Mouse (Mus musculus) lung, postnatal 0 days (tissue): Measurements from ENCODE around the gene Ap4b1. TPM values are rescaled to one million over a fixed set of nuclear protein-coding genes. Genes with fewer than 3 reads are reported as not detected.
"Not testable (repeated sequence)": the region's sequence is repeated elsewhere in the genome, so short reads cannot be mapped to it uniquely, and the experiment has no call there.

Experiments used
- ATAC-seq: fragments of 200-750 bp; cut with Nextera tagmentation; 2 replicates; pipeline ENCODE4 v1.8.0; 2017; ENCODE audit warnings: moderate library complexity
- DNase-seq: peaks from one replicate; pipeline ENCODE4 v3.0.0-alpha.2; 2016; ENCODE audit warnings: low spot score
- H3K27ac ChIP-seq: fragments of 300-500 bp; sonication (generic); 2 replicates; pipeline ENCODE4 v1.5.1; 2014; ENCODE audit warnings: antibody characterized with exemption, mild to moderate bottlenecking, low read length, mixed read lengths
- H3K27me3 ChIP-seq: fragments of 300-500 bp; sonication (generic); replicated peaks from 2 replicates; pipeline ENCODE4 v1.6.1; 2014; ENCODE audit warnings: low read length, mixed read lengths; ENCODE audit not compliant: insufficient read depth
- H3K36me3 ChIP-seq: fragments of 300-500 bp; sonication (generic); 2 replicates; pipeline ENCODE4 v1.6.1; 2014; ENCODE audit warnings: low read length, mixed read lengths; ENCODE audit not compliant: insufficient read depth
- H3K4me1 ChIP-seq: fragments of 300-500 bp; sonication (generic); 2 replicates; pipeline ENCODE4 v1.6.1; 2014; ENCODE audit warnings: antibody characterized with exemption, low read depth, low read length, mixed read lengths; ENCODE audit not compliant: insufficient read depth
- H3K4me2 ChIP-seq: fragments of 300-500 bp; sonication (generic); replicated peaks from 2 replicates; pipeline ENCODE4 v1.6.1; 2014; ENCODE audit warnings: low read depth, mild to moderate bottlenecking, low read length, moderate library complexity, mixed read lengths
- H3K4me3 ChIP-seq: fragments of 300-500 bp; sonication (generic); 2 replicates; pipeline ENCODE4 v1.5.1; 2014; ENCODE audit warnings: low read depth, low read length
- H3K9ac ChIP-seq: fragments of 300-500 bp; sonication (generic); replicated peaks from 2 replicates; pipeline ENCODE4 v1.6.1; 2014; ENCODE audit warnings: low read depth, mild to moderate bottlenecking
- H3K9me3 ChIP-seq: fragments of 300-500 bp; sonication (generic); 2 replicates; pipeline ENCODE4 v1.6.1; 2016; ENCODE audit warnings: low read length, mixed read lengths
- CTCF ChIP-seq: IDR thresholded peaks from 2 replicates; pipeline ENCODE4 v1.5.1; 2016; ENCODE audit warnings: antibody characterized with exemption, mild to moderate bottlenecking
- EP300 ChIP-seq: IDR thresholded peaks from 2 replicates; pipeline ENCODE4 v1.6.1; 2016; ENCODE audit warnings: antibody characterized with exemption, mild to moderate bottlenecking, control low read depth
- WGBS: fragments of 180-500 bp; shearing (Covaris S2); extraction: QIAGEN DNeasy Blood & Tissue Kit; methylation state at CpG from one replicate; pipeline ENCODE4 v1.1.7; 2014; 5-methylcytosine and 5-hydroxymethylcytosine counted together
- polyA plus RNA-seq: library from polyadenylated mRNA; unstranded; fragments of >200 nt; fragmentation: Nextera tagmentation; extraction: Ambion mirVana; gene quantifications from 2 replicates; pipeline ENCODE4 v1.2.1, GENCODE M21; 2015

Ap4b1 gene
- polyA plus RNA-seq, 1 experiment from 2014 or later, result 16.3 TPM

- no peak for TF ChIP-seq CTCF
- no peak for TF ChIP-seq EP300
- no peak overlapping the region for H3K27ac ChIP-seq
- WGBS, result 91% methylated on average over 2 of the region's 2 CpGs
Observed at GRCm38 (mm10) chr3:103834001-103834400, 24.7 kb downstream of the Ap4b1 start.

GRCm38 (mm10) chr3:103835272-103835950, 26.1 kb downstream of the Ap4b1 start:
- no peaks in the 10 kb centered on the region for H3K4me1 ChIP-seq
- ATAC-seq (no peak), DNase-seq (no peak)
- H3K4me2 ChIP-seq, result no peak overlapping the region
- H3K4me3 ChIP-seq, result no peak overlapping the region
- no peak for TF ChIP-seq EP300
- TF ChIP-seq CTCF, result no peak
- H3K27me3 ChIP-seq, result no peaks in the 10 kb centered on the region
- no peaks in the 10 kb centered on the region for H3K9me3 ChIP-seq
- no peak overlapping the region for H3K27ac ChIP-seq
- H3K36me3 ChIP-seq, result no peaks in the 10 kb centered on the region
- H3K9ac ChIP-seq, result no peak overlapping the region
- 74% methylated on average over 6 of the region's 6 CpGs for WGBS

More at GRCm38 (mm10) chr3:103834001-103834400, 24.7 kb downstream of the Ap4b1 start:
- H3K4me1 ChIP-seq, result no peaks in the 10 kb centered on the region
- H3K36me3 ChIP-seq, result no peaks in the 10 kb centered on the region
- ATAC-seq (no peak), DNase-seq (no peak)
- no peak overlapping the region for H3K4me2 ChIP-seq
- H3K27me3 ChIP-seq, result no peaks in the 10 kb centered on the region
- no peaks in the 10 kb centered on the region for H3K9me3 ChIP-seq
- H3K4me3 ChIP-seq, result no peak overlapping the region
- H3K9ac ChIP-seq, result no peak overlapping the region

- H3K9me3 ChIP-seq, result no peaks in the 10 kb centered on the region
- H3K9ac ChIP-seq, result no peak overlapping the region
- ATAC-seq (no peak), DNase-seq (no peak)
- no peaks in the 10 kb centered on the region for H3K36me3 ChIP-seq
- no peak overlapping the region for H3K4me3 ChIP-seq
- no peaks in the 10 kb centered on the region for H3K4me1 ChIP-seq
- 68% methylated on average over 10 of the region's 10 CpGs for WGBS
- TF ChIP-seq EP300 (no peak), CTCF (no peak)
- no peaks in the 10 kb centered on the region for H3K27me3 ChIP-seq
- no peak overlapping the region for H3K4me2 ChIP-seq
- no peak overlapping the region for H3K27ac ChIP-seq
Observed at GRCm38 (mm10) chr3:103835951-103836310, 26.6 kb downstream of the Ap4b1 start.

GRCm38 (mm10) chr3:103836453-103836852, 27.1 kb downstream of the Ap4b1 start:
- H3K9me3 ChIP-seq, result no peaks in the 10 kb centered on the region
- H3K9ac ChIP-seq, result no peak overlapping the region
- no peak for TF ChIP-seq CTCF
- TF ChIP-seq EP300, result no peak
- ATAC-seq, result no peak
- H3K36me3 ChIP-seq, result no peaks in the 10 kb centered on the region
- H3K4me2 ChIP-seq, result no peak overlapping the region
- 95% methylated on average over 5 of the region's 5 CpGs for WGBS
- H3K4me1 ChIP-seq, result no peaks in the 10 kb centered on the region
- H3K27ac ChIP-seq, result no peak overlapping the region
- H3K27me3 ChIP-seq, result no peaks in the 10 kb centered on the region
- DNase-seq, result no peak
- H3K4me3 ChIP-seq, result no peak overlapping the region

GRCm38 (mm10) chr3:103839711-103840110, 30.4 kb downstream of the Ap4b1 start:
- 82% methylated on average over 6 of the region's 6 CpGs for WGBS
- no peak overlapping the region for H3K9ac ChIP-seq
- H3K4me3 ChIP-seq, result no peak overlapping the region
- ATAC-seq (no peak), DNase-seq (no peak)
- no peaks in the 10 kb centered on the region for H3K9me3 ChIP-seq
- no peaks in the 10 kb centered on the region for H3K36me3 ChIP-seq
- H3K27me3 ChIP-seq, result no peaks in the 10 kb centered on the region
- H3K27ac ChIP-seq, result no peak overlapping the region
- H3K4me1 ChIP-seq, result no peaks in the 10 kb centered on the region
- no peak for TF ChIP-seq CTCF
- TF ChIP-seq EP300, result no peak
- no peak overlapping the region for H3K4me2 ChIP-seq

GRCm38 (mm10) chr3:103840195-103840594, 30.9 kb downstream of the Ap4b1 start:
- not testable (repeated sequence) for H3K4me2 ChIP-seq, H3K27me3 ChIP-seq, H3K27ac ChIP-seq, H3K9ac ChIP-seq, H3K9me3 ChIP-seq, H3K36me3 ChIP-seq, H3K4me3 ChIP-seq, H3K4me1 ChIP-seq, ATAC-seq, DNase-seq
- WGBS, result 78% methylated on average over 3 of the region's 3 CpGs

GRCm38 (mm10) chr3:103840946-103841345, 31.6 kb downstream of the Ap4b1 start:
- H3K9ac ChIP-seq, H3K36me3 ChIP-seq, H3K27ac ChIP-seq, H3K4me3 ChIP-seq, H3K27me3 ChIP-seq, DNase-seq, H3K4me2 ChIP-seq, H3K9me3 ChIP-seq, H3K4me1 ChIP-seq, ATAC-seq: not testable (repeated sequence)
- 89% methylated on average over 7 of the region's 7 CpGs for WGBS
